Mouse (Mus musculus) embryonic fibroblast, embryonic 13.5 days (primary cell): ENCODE measurements around the gene Gm44790.

Experiments used
- CTCF ChIP-seq: IDR thresholded peaks from 2 replicates; pipeline ENCODE4 v1.5.1; 2011; ENCODE audit warnings: mild to moderate bottlenecking, control low read depth, low read length, moderate library complexity, borderline replicate concordance; ENCODE audit not compliant: insufficient read depth
- POLR2A ChIP-seq: IDR thresholded peaks from 2 replicates; pipeline ENCODE4 v1.6.1; 2011; ENCODE audit warnings: low read depth, mild to moderate bottlenecking, control low read depth, low read length, moderate library complexity

DNA sequence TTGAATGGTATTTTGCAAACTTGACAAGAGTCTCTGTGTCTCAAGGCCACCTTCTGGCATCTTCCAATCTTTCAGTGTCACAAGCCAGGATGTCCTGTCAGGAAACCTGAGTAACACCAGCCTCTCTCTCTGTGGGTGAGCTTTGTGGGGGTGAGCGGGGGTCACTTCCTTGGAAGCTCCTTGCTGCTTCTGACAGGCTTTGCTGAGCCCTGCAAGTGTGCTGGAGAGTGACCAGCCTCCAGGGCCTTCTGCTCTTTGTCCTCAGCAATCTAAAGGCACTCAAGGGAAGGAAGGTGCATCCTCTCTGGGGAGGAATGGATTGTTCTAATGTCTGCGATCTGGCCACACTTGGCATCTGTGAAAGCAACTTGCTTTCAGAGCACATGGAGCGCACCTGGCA lies 52.9 kb downstream of the Gm44790 start:
- no peak for TF ChIP-seq CTCF
- TF ChIP-seq POLR2A, result no peak
